Mouse (Mus musculus): Measurements from ENCODE around the gene 1700067K01Rik.
"Not testable (repeated sequence)": the region's sequence is repeated elsewhere in the genome, so short reads cannot be mapped to it uniquely, and the experiment has no call there.

1700067K01Rik gene

DNA sequence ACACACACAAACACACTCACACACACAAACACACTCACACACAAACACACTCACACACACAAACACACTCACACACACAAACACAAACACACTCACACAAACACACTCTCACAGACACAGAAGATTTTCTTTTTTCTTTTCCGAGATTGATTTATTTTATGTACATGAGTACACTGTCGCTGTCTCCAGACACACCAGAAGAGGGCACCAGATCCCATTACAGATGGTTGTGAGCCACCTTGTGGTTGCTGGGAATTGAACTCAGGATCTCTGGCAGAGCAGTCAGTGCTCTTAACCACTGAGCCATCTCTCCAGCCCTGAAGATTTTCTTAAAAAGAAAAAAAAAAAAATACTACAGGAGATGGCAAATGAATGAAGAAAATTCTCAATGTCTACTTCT is 18.1 kb upstream of the 1700067K01Rik start:
- not testable (repeated sequence) for DNase-seq (ENCODE audit: low spot score in 2 of 2)

DNA sequence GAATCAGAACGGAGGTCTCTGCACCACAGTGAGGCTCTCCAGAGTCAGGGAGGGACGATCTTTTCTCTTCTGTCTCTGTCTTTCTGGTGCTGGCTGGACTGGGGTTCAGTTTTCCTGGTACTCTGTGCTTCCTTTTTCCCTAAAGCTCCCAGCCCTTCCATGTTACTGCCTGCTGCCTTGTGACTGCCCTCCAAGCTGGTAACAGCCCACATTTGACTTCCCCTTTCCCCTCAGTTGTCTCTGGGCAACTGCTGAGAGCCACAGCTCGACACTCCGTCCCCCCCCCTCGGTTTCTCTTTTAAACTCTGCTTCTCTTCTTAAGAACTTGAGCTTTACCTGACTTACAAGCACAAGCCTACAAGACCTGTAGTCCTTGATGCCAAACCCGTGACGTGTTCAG is 12.1 kb upstream of the 1700067K01Rik start:
- no peak for DNase-seq (ENCODE audit: low spot score in 2 of 2)

DNA sequence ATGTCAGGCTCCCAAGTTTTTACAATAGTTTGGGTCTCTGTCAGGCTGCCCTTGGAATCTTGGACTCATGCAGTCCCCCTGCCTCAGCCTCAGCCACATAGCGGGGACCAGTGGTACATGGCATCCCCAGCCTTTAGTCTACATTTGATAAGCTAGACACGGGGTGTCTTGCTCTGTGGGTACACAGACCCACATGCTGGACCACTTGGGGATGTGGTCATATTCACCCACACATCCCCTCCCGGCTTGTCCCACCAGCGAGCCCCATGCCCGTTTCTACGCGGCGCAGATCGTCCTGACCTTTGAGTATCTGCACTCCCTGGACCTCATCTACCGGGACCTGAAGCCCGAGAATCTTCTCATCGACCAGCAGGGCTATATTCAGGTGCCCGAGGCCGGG is 11.1 kb upstream of the 1700067K01Rik start:
- DNase-seq (ENCODE audit: low spot score in 2 of 2): no peak

DNA sequence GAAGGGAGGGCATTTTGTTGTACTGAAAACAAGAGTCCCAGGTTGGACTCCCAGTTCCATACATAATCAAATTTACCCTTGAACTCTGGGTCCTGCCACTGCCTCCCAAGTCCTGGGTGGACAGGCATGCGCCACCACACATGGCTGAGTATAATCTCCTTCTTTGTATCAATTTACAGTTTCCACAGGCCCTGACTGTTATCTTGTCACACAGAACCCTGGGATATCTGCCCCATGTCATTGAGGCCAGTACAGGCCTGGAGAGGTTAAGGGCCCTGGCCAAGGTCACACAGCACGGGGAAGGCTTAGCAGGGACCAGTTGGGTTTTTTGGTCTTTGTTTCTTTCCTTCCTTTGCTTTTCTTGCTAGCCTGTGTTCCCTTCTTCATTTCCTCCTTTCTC is 8.8 kb upstream of the 1700067K01Rik start:
- no peak for DNase-seq (ENCODE audit: low spot score in 2 of 2)

DNA sequence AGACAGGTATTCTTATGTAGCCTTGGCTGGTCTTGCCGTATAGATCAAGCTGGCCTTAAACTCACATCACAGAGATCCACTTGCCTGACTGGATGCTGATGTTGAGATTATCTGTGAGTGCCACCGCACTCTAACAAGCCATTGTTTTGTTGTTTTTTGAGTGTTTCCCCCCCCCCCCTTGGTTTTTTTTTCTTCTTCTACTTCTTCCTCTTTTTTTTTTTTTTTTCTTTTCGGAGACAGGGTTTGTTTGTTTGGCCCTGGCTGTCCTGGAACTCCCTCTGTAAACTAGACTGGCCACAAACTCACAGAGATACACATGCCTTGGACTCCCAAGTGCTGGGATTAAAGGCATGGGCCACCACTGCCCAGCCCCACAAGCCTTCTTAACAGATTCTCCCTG is 7.3 kb upstream of the 1700067K01Rik start:
- no peak for DNase-seq (ENCODE audit: low spot score in 2 of 2)

DNA sequence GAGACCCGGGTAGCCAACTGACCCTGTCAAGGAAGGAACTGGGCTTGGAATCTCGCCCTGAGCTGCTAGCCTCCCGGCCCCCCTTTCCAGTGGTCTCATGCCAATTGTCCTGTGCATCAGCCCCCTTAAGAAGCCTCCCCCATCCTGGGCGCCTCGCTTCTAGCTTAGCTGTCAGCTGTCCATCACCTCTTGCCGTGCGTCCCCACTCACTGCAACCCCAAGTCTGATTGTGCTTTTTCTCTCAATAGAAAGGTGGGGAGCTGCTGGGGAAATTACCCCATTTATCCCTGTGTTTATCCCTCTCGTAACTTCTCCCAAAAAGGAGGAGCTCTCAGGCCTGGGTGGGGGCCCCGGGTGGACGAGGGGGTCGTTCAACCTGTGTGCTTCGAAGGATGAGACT is 5.3 kb upstream of the 1700067K01Rik start:
- no peak for DNase-seq (ENCODE audit: low spot score in 2 of 2)

DNA sequence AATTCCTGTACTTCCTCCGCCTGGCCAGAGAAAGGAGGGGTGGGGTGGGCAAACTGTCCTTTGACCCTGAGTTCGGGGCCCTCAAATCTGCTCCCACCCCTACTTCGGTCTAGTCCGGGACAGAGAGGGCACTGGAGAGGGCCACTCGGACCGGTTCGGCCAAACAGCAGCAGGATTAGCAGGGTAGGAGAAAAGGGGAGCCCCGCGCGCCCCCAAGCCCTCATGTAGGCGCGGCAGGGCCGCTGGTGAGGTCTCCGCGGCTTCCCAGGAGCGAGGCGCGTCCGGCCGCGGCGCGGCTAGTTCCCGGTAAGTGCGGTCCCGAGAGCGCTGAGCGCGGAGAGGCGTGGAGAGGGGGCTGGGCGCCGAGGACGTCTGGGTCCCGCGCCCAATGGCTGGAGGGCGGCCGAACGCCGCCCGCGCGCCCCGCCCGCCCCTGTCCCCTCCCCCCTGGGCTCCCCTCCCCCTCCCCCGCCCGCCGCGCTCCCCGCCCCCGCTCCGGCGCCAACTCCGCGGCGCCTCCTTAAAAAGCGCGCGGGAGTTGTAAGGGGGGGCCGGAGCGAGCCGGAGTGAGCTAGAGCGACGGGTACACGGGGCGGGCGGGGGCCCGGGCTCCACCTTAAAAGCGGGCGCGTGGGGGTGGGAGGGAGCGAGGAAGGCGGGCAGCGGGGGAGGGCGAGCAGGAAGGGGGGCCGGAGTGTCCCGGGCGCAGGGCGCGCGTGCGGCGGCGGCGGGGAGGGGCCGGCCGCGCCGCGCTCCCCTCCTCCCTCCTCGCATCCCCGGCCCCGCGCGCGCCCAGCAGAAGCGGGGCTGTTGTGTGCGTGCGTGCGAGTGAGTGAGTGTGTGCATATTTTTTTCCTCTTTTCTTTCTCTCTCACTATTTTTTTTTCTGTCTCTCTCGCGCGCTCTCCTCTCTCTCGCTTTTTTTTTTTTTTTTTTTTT is 4.5 kb upstream of the 1700067K01Rik start:
- peak; percentile 68 for DNase-seq (ENCODE audit: low spot score in 2 of 2)

DNA sequence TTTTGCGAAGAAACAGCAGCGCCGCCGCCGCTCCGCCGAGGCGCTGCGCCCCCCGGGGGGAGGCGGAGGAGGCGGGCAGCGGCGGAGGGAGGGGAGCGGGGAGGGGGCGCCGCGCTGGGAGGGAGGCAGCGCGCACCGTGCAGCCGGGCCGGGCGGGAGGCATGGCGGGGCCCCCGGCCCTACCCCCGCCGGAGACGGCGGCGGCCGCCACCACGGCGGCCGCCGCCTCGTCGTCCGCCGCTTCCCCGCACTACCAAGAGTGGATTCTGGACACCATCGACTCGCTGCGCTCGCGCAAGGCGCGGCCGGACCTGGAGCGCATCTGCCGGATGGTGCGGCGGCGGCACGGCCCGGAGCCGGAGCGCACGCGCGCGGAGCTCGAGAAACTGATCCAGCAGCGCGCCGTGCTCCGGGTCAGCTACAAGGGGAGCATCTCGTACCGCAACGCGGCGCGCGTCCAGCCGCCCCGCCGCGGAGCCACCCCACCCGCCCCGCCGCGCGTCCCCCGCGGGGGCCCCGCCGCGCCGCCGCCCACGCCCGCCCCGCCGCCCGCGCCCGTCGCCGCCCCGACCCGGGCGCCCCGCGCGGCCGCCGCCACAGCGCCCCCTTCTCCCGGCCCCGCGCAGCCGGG is 3.7 kb upstream of the 1700067K01Rik start, which contains the start of gene Samd1:
Gene Samd1, plus strand, starts transcription at position 162 of the 631 bp plus-strand sequence.
- DNase-seq (ENCODE audit: low spot score in 2 of 2): peak in 1 of 2 experiments; percentile 57

DNA sequence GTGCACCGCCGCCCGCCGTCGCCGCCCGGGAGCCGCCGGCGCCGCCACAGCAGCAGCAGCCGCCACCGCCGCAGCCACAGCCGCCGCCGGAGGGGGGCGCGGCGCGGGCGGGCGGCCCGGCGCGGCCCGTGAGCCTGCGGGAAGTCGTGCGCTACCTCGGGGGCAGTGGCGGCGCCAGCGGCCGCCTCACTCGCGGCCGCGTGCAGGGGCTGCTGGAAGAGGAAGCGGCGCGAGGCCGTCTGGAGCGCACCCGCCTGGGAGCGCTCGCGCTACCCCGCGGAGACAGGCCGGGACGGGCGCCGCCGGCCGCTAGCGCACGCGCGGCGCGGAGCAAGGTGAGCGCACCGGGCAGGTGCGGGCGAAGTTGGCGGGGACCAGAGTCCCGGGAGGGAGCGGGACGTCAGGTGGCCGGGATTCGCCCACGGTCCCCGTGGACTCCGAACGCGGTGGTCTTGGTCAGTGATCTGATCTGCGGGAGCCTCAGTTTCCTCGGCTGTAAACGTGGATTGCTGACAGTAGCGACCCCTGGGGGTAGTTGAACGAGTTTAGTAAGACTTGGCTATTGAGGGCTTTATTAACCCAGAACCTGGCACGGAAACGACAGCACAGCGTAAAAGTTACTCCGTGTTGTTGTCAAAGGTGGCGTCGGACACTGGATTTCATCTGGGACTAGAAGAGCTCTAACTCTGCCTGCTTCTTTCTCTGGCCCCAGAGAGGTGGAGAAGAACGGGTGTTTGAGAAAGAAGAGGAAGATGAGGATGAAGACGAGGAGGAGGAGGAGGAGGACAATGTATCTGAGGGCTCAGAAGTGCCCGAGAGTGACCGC is 2.9 kb upstream of the 1700067K01Rik start:
- DNase-seq (ENCODE audit: low spot score in 2 of 2): peak; percentile 60 to 75

DNA sequence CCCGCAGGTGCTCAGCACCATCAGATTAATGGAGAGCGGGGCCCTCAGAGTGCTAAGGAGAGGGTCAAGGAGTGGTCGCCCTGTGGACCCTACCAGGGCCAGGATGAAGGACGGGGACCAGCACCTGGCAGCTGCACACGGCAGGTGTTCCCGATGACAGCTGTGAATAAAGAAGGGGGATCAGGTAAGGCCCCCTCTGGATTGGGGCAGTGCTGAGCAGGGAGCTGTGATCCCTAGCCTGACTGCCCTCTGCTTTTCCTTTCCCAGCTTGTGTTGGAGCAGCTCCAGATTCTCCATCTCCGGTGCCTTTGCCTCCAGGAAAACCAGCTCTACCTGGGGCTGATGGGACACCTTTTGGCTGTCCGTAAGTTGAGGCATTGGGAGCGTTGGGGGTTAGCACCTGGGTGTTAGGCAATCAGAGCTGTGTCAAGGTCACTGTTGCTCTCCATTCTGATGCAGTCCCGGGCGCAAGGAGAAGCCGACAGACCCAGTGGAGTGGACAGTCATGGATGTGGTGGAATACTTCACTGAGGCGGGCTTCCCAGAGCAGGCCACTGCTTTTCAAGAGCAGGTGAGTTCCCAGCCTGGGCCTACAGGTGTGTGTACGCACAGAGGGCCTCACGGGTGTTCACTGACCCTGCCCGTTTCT is 2.1 kb upstream of the 1700067K01Rik start:
- no peak for DNase-seq (ENCODE audit: low spot score in 2 of 2)

DNA sequence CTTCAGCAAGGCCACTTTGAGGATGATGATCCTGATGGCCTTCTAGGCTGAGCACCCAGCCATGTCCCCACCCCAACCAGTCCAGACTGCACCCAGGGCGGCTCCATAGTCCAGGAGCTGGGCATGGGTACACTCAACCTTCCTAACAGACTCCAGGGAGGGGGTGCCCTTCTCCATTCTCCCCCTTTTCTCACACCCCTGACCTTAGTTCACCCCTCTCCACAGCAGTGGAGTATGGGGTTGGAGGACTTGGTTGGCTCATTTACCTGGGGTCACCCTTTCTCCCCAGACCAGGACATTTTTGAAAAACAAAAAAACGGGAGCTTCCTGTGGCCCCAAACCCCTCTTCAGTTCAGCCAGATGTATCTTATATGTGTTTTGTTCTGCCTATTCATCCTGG is 1.5 kb upstream of the 1700067K01Rik start:
- no peak for DNase-seq (ENCODE audit: low spot score in 2 of 2)

DNA sequence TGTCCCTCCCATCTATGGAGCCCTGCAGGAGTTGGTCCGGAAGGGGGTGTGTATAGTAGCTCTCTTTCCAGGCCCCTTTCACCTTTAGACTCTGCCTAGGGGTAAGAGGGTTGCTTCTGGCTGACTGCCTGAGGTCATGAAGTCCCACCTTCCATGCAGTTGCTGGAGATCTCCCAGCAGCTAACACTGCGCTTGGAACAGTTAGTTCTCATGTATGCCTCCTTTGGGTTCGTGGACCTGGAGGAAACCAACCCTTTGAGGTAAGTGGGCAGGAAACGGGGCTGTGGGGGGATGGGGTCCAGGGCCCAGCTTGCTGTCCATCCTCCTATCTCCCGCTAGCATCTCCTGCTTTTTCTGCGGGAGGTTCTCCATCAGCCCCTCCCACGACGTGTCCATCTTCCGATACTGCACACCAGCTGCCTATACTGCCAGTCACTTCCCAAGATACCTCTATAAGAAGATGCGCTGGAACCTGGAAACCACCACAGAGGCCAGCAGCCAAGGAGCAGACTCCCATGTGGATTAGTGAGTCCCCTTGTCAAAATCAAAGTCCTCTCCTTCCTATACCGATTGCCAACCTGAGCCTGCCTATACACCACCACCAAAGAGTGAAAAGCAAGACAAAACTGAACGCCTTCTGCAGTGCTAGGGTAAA is 1.8 kb downstream of the 1700067K01Rik start:
- DNase-seq (ENCODE audit: low spot score in 2 of 2): no peak

DNA sequence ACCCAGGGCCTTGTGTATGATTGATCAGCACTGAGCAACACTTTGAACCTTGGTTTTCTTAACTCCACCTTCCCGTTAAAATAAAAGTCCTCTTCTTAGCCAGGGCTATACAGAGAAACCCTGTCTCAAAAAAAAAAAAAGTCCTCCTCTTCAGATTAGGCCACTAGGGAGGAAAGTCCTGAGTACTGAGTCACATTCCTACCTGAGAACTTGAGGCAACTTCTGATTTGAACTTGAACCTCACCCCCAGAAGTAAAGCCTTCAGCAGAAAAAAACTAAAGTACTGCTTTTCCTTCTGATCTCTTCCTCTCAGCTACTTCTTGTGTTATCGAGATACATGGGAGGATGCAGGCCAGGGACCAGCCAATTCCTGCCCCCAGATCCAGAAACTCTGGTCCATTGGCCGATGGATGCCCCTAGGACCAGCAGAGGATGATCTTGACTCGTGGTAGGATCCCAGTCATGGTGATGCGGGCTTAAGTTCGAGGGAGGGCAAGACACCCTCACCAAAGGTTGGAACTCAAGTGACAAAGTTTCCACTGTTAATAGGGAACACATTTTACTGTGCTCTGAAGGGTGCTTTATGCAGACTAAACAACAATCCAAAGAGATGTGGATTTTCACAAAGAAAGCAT is 2.4 kb downstream of the 1700067K01Rik start:
- DNase-seq (ENCODE audit: low spot score in 2 of 2): no peak

DNA sequence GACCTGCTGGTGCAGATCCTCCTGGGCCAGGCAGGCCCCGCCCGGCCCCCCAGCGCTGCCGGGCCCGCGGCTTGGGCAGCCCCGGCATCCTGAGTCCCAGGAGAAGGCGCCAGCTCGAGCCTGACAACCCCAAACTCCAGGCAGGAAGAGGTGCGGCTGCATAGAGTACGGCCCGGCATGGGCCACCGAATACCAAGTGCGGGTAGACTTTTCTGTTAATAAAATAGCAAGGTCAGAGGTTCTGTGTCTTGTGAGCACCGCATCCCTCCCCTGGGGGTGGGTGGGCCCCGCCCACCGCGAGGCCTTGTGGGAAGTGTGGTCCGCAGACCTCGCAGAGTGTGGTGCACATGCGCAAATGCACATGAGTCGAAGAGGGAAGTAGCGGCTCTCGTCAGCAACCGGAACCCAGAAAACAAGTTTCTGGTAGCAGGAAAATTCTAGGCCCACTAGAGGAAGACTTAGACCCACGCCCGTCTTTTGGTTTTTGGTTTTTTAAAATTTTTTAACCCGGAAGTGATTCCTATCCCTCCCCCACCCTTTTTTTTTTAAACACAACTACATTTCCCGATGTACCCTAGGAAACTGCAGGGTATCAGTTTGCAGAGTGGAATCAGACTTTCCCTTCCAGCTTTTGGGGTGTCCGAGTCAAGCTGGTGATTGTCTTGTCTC is 3.4 kb downstream of the 1700067K01Rik start:
- peak; percentile 93 for DNase-seq (ENCODE audit: low spot score in 2 of 2)

DNA sequence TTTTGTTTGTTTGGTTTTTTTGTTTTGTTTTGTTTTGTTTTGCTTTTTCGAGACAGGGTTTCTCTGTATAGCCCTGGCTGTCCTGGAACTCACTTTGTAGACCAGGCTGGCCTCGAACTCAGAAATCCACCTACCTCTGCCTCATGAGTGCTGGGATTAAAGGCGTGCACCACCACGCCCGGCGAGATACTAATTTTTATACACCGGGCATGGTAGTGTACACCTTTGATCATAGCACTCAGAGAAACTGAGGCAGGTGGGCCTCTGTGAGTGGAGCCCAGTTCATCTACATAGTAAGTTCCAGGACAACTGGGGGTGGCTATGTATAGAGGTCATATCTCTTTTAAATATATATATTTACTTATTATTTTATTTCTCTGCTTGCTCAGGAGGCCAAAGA is 4.2 kb downstream of the 1700067K01Rik start:
- not testable (repeated sequence) for DNase-seq (ENCODE audit: low spot score in 2 of 2)

DNA sequence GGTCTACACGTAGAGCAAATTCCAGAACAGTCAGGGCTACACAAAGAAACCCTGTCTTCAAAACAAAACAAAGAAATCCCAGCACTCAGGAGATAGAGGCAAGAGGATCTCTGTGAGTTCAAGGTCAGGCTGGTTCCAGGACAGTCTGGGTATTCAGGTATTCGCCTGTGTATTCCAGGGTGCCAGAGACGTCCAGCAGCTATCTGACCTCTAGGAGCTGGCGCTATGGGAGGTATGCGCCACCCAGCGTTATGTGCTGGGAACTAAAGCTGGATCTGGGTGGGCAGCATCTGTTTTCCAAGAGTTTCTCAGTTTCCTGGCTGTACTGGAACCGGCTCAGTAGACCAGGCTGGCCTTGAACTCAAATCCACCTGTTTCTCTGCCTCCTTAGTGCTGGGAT is 7.1 kb downstream of the 1700067K01Rik start:
- no peak for DNase-seq (ENCODE audit: low spot score in 2 of 2)

DNA sequence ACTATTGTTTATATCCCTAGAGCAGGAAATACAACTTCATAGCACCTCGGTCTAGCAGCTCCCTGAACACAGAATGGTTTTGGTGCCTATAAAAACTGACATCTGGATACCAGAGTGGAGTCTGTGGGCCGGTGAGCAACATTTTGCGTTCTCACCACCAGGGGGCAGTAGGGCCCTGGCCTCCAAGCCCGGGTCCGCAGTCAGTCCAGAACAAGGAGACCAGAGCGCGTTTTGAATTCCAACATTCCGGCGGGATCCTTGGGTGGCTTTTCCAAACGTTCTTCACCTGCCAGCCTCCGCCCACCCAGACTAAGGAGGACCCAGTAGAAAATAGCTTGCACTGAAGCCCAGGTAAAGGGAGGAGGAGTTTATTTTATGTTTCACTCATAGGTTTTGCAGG is 8.6 kb downstream of the 1700067K01Rik start:
- DNase-seq (ENCODE audit: low spot score in 2 of 2): peak; percentile 57 to 84

DNA sequence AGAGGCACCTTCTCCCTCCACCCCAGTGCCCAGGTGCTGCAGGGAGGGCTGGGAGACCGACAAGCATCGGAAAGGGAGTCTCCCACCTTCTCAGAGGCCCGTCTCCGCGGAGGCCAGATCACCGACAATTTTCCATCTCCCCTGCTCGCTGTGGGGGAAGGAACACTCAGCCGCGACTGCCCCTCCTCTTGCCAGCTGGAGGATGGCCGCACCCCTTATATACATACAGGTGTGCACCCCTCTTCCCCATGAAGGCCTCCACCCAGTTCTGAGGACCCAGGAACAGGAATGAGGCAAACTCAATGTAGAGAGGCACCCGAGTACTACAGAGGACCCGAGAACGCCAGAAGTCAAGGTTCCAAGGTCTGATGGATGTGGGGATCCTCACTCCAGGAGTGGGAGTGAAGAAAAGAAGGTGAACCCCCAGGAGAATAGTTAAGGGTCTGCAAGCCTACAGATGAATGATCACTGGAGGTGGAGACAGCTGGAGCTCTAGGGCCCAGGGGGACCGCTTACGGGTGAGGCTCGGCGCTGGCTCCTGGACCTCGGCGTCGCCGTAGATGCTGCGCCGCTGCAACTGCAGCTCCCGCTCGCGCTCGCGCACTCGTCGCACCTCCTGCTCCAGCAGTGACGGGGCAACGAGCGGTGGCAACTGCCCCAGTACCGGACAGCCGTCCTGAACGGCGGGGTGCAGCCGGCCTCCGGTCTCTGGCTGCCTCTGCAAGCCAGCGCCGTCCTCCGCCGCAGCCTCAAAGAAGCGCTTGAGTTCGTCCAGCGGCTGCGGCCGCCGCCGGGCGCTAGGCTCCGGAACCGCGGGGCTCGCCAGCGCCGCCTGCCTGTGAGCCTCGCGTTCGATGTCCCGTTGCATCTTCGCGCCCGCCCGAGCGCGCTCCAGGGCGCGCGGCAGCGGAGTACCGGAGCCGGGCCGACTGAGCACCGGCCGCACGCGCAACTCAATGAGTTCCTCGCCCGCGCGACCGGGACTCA is 9.6 kb downstream of the 1700067K01Rik start:
- peak; percentile 20 to 71 for DNase-seq (ENCODE audit: low spot score in 2 of 2)
